Mouse (Mus musculus) left cerebral cortex, adult 6 months (tissue): ENCODE data around the gene Ruvbl2. TPM values are rescaled to one million over a fixed set of nuclear protein-coding genes. Genes with fewer than 3 reads are reported as not detected.

Experiments used
- long read RNA-seq, 2 experiments: library from polyadenylated mRNA; unstranded; transcript quantifications; one replicate each; pipeline ENCODE4 v2.0.0; 2019 to 2020
- polyA plus RNA-seq: library from polyadenylated mRNA; unstranded; fragments of <200 nt; fragmentation: Nextera tagmentation; gene quantifications from 2 replicates; pipeline ENCODE4 v1.2.3, GENCODE M21; 2021

Ruvbl2 gene
- polyA plus RNA-seq: 34.4 and 45.9 TPM in 2 replicates
- long read RNA-seq, experiment 1, transcript Ruvbl2-201 (15 exons, 1,834 nt): major isoform, 169 of 210 reads
- long read RNA-seq, experiment 1, partial matches to known transcripts: 16 of 210 reads
- long read RNA-seq, experiment 1, other reads (novel, unspliced or antisense): 25 of 210 reads
- long read RNA-seq, experiment 2, transcript Ruvbl2-201 (15 exons, 1,834 nt): major isoform, 56 of 77 reads
- long read RNA-seq, experiment 2, partial matches to known transcripts: 15 of 77 reads
- long read RNA-seq, experiment 2, other reads (novel, unspliced or antisense): 6 of 77 reads

GRCm38 (mm10) chr7:45437521-45438276, at the start of gene Ruvbl2:
Gene Ruvbl2 (minus strand): TSS chr7:45438096.

GRCm38 (mm10) chr7:45486761-45487415, 49.0 kb upstream of the Ruvbl2 start, which contains the start of gene Gm45808:
Gene Gm45808 (minus strand): TSS chr7:45486811.

GRCm38 (mm10) chr7:45481374-45481927, 43.6 kb upstream of the Ruvbl2 start, which contains the start of gene Tulp2:
Gene Tulp2 (plus strand): TSS chr7:45481877.

GRCm38 (mm10) chr7:45466283-45467089, 28.6 kb upstream of the Ruvbl2 start, which contains the start of gene Bax:
Gene Bax (minus strand): TSS chr7:45466898.

GRCm38 (mm10) chr7:45459564-45460140, 21.8 kb upstream of the Ruvbl2 start, which contains the start of gene Ftl1:
Gene Ftl1 (minus strand): TSS chr7:45459884.

GRCm38 (mm10) chr7:45434203-45435015, 3.5 kb downstream of the Ruvbl2 start, which contains the start of gene Gys1:
Gene Gys1 (plus strand): TSS chr7:45434844.

GRCm38 (mm10) chr7:45420615-45420919, 17.3 kb downstream of the Ruvbl2 start, which contains the start of gene Lhb:
Gene Lhb (plus strand): TSS chr7:45420820.

GRCm38 (mm10) chr7:45413113-45413863, 24.6 kb downstream of the Ruvbl2 start, which contains the start of gene Ntf5:
Gene Ntf5 (plus strand): TSS chr7:45413695.

GRCm38 (mm10) chr7:45405091-45406075, 32.5 kb downstream of the Ruvbl2 start, which contains the start of gene Kcna7:
Gene Kcna7 (plus strand): TSS chr7:45405653.

GRCm38 (mm10) chr7:45395578-45396336, 42.1 kb downstream of the Ruvbl2 start, which contains the start of gene Snrnp70:
Gene Snrnp70 (minus strand): TSS chr7:45395742.

Other genes starting within 250 kb of the Ruvbl2 start
- 3.6 and 4.4 TPM in 2 replicates for gene Ccdc155, start 233.2 kb downstream of the Ruvbl2 start, polyA plus RNA-seq
- gene Dkkl1, start 225.9 kb downstream of the Ruvbl2 start, polyA plus RNA-seq: 41.8 and 55.2 TPM in 2 replicates
- gene Tead2, start 222.3 kb downstream of the Ruvbl2 start, polyA plus RNA-seq: 0.40 and 2.1 TPM in 2 replicates
- gene Cd37, start 199.0 kb downstream of the Ruvbl2 start, polyA plus RNA-seq: 9.9 and 10.6 TPM in 2 replicates
- 1.1 and 1.6 TPM in 2 replicates for gene Slc6a16, start 197.0 kb downstream of the Ruvbl2 start, polyA plus RNA-seq
- not detected in 2 replicates for gene Slc6a21, start 160.6 kb downstream of the Ruvbl2 start, polyA plus RNA-seq
- 9.2 and 15.2 TPM in 2 replicates for gene Trpm4, start 104.3 kb downstream of the Ruvbl2 start, polyA plus RNA-seq
- gene Hrc, start 102.8 kb downstream of the Ruvbl2 start, polyA plus RNA-seq: 0.05 and 0.11 TPM in 2 replicates
- gene Ppfia3, start 71.1 kb downstream of the Ruvbl2 start, polyA plus RNA-seq: 11.0 and 32.9 TPM in 2 replicates
- 270 and 272 TPM in 2 replicates for gene Lin7b, start 67.5 kb downstream of the Ruvbl2 start, polyA plus RNA-seq
- 34.4 and 37.7 TPM in 2 replicates for gene Snrnp70, start 42.4 kb downstream of the Ruvbl2 start, polyA plus RNA-seq
- not detected in 2 replicates for gene Kcna7, start 32.4 kb downstream of the Ruvbl2 start, polyA plus RNA-seq
- 0.10 TPM in 1 of 2 replicates, not detected in the other for gene Ntf5, start 24.4 kb downstream of the Ruvbl2 start, polyA plus RNA-seq
- 0.19 TPM in 1 of 2 replicates, not detected in the other for gene Lhb, start 17.3 kb downstream of the Ruvbl2 start, polyA plus RNA-seq
- 8.9 and 9.1 TPM in 2 replicates for gene Gys1, start 3.3 kb downstream of the Ruvbl2 start, polyA plus RNA-seq
- gene Ftl1, start 21.8 kb upstream of the Ruvbl2 start, polyA plus RNA-seq: 1,322 and 1,591 TPM in 2 replicates
- 94.9 and 121 TPM in 2 replicates for gene Bax, start 28.8 kb upstream of the Ruvbl2 start, polyA plus RNA-seq
- 0.08 and 0.17 TPM in 2 replicates for gene Tulp2, start 43.8 kb upstream of the Ruvbl2 start, polyA plus RNA-seq
- not detected in 2 replicates for gene Gm45808, start 48.7 kb upstream of the Ruvbl2 start, polyA plus RNA-seq
- 3.8 TPM in 2 replicates for gene Dhdh, start 50.7 kb upstream of the Ruvbl2 start, polyA plus RNA-seq
- gene Nucb1, start 72.3 kb upstream of the Ruvbl2 start, polyA plus RNA-seq: 48.4 and 64.7 TPM in 2 replicates
- gene Ppp1r15a, start 88.2 kb upstream of the Ruvbl2 start, polyA plus RNA-seq: 18.3 and 18.8 TPM in 2 replicates
- gene Plekha4, start 88.2 kb upstream of the Ruvbl2 start, polyA plus RNA-seq: 3.8 and 7.2 TPM in 2 replicates
- gene Hsd17b14, start 116.8 kb upstream of the Ruvbl2 start, polyA plus RNA-seq: 0.36 and 0.38 TPM in 2 replicates
- 6.9 and 8.4 TPM in 2 replicates for gene Bcat2, start 132.1 kb upstream of the Ruvbl2 start, polyA plus RNA-seq
- 0.22 and 0.24 TPM in 2 replicates for gene Fgf21, start 177.4 kb upstream of the Ruvbl2 start, polyA plus RNA-seq
- gene Fut1, start 179.2 kb upstream of the Ruvbl2 start, polyA plus RNA-seq: 0.06 and 0.07 TPM in 2 replicates
- gene Izumo1, start 183.7 kb upstream of the Ruvbl2 start, polyA plus RNA-seq: not detected in 2 replicates
- 1.8 and 2.5 TPM in 2 replicates for gene Rasip1, start 189.4 kb upstream of the Ruvbl2 start, polyA plus RNA-seq
- 0.89 and 2.4 TPM in 2 replicates for gene Mamstr, start 201.9 kb upstream of the Ruvbl2 start, polyA plus RNA-seq
- gene Fut2, start 228.3 kb upstream of the Ruvbl2 start, polyA plus RNA-seq: 0.06 and 0.09 TPM in 2 replicates
- gene Ntn5, start 245.9 kb upstream of the Ruvbl2 start, polyA plus RNA-seq: 6.5 and 9.8 TPM in 2 replicates